Mouse (Mus musculus) hindbrain, embryonic 16.5 days (tissue): ENCODE measurements at regions not wholly inside any gene's neighbourhood (a gene's known extent, or its start where the extent isn't known, plus 50 kb on each side); places are given as distances from the start of the nearest gene placed in this dataset.

Experiments used
- ATAC-seq: fragments of 200-750 bp; cut with Nextera tagmentation; 2 replicates; pipeline ENCODE4 v1.8.0; 2017; ENCODE audit warnings: moderate TSS enrichment, moderate library complexity
- H3K27ac ChIP-seq: fragments of 300-500 bp; sonication (generic); 2 replicates; pipeline ENCODE4 v1.5.1; 2014; ENCODE audit warnings: low read depth, mild to moderate bottlenecking, control low read depth, low read length, moderate library complexity
- H3K27me3 ChIP-seq: fragments of 300-500 bp; sonication (generic); replicated peaks from 2 replicates; pipeline ENCODE4 v1.6.1; 2014; ENCODE audit warnings: low read length; ENCODE audit not compliant: control insufficient read depth, insufficient read depth
- H3K36me3 ChIP-seq: fragments of 300-500 bp; sonication (generic); 2 replicates; pipeline ENCODE4 v1.6.1; 2014; ENCODE audit warnings: mild to moderate bottlenecking, low read length, moderate library complexity, mixed read lengths; ENCODE audit not compliant: control insufficient read depth, insufficient read depth
- H3K4me1 ChIP-seq: fragments of 300-500 bp; sonication (generic); 2 replicates; pipeline ENCODE4 v1.6.1; 2014; ENCODE audit warnings: low read depth, low read length; ENCODE audit not compliant: control insufficient read depth, insufficient read depth
- H3K4me2 ChIP-seq: fragments of 300-500 bp; sonication (generic); 2 replicates; pipeline ENCODE4 v1.6.1; 2014; ENCODE audit warnings: mild to moderate bottlenecking, low read length, control low read depth, moderate library complexity
- H3K4me3 ChIP-seq: fragments of 300-500 bp; sonication (generic); 2 replicates; pipeline ENCODE4 v1.5.1; 2014; ENCODE audit warnings: mild to moderate bottlenecking, low read length, control low read depth, moderate library complexity
- H3K9ac ChIP-seq: fragments of 300-500 bp; sonication (generic); 2 replicates; pipeline ENCODE4 v1.6.1; 2014; ENCODE audit warnings: low read depth, mild to moderate bottlenecking, control low read depth, low read length, moderate library complexity
- H3K9me3 ChIP-seq: fragments of 300-500 bp; sonication (generic); 2 replicates; pipeline ENCODE4 v1.6.1; 2014; ENCODE audit warnings: mild to moderate bottlenecking, low read length, moderate library complexity; ENCODE audit not compliant: control insufficient read depth
- WGBS: fragments of 180-500 bp; shearing (Covaris S2); extraction: QIAGEN DNeasy Blood & Tissue Kit; methylation state at CpG from one replicate; pipeline ENCODE4 v1.1.7; 2014; 5-methylcytosine and 5-hydroxymethylcytosine counted together

DNA sequence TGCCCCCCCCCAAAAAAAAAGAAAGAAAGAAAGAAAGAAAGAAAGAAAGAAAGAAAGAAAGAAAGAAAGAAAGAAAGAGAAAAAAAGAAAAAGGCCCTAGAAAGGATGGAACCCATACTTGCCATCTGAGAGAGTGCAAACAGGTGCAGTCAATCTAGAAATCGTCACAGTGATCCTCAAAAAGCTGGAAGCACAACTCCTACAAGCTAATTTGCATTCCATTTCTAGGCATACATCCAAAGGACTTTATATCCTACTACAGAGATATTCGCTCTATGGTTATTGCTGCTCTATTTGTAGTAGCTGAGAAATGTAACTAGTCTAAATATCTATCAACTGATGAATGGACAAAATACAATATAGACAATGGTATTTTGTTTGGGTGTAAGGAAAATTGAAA is 410.2 kb upstream of the Ctnnd2 start:
- Histone ChIP-seq H3K4me1 (no peaks in the 10 kb centered on the region), H3K9me3 (no peaks in the 10 kb centered on the region), H3K4me2 (no peak overlapping the region), H3K4me3 (no peak overlapping the region), H3K9ac (no peak overlapping the region), H3K27ac (no peak overlapping the region), H3K27me3 (no peaks in the 10 kb centered on the region), H3K36me3 (no peaks in the 10 kb centered on the region)
- 72% methylated on average over 2 of the region's 2 CpGs for WGBS
- ATAC-seq: no peak

DNA sequence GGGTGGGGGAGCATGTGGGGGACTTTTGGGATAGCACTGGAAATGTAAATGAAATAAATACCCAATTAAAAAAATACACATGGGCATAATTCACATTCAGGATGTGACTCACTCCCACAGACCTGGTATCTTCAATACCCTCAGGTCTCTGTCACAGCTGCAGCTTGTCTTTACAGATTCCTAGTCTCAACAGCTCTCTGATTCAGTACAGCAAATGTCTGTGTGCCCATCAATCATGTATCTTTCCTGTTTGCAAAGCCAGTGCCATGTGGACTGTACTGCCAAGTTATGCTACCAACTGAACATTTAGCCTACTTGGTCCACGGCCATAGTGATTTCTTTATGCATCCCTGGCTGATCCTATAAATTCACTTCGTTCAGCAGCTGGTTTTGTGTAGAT is 396.0 kb upstream of the Ctnnd2 start:
- Histone ChIP-seq H3K27ac (no peak overlapping the region), H3K9me3 (no peaks in the 10 kb centered on the region), H3K4me2 (no peak overlapping the region), H3K9ac (no peak overlapping the region), H3K36me3 (no peaks in the 10 kb centered on the region), H3K27me3 (no peaks in the 10 kb centered on the region), H3K4me3 (no peak overlapping the region), H3K4me1 (no peaks in the 10 kb centered on the region)
- no peak for ATAC-seq
- WGBS: 85% methylated on average over 2 of the region's 2 CpGs

- Histone ChIP-seq H3K27ac (no peak overlapping the region), H3K27me3 (no peaks in the 10 kb centered on the region), H3K4me3 (no peak overlapping the region), H3K9me3 (no peaks in the 10 kb centered on the region), H3K9ac (no peak overlapping the region), H3K4me1 (no peaks in the 10 kb centered on the region), H3K4me2 (no peak overlapping the region), H3K36me3 (no peaks in the 10 kb centered on the region)
- no peak for ATAC-seq
- WGBS: 87% methylated on average over 9 of the region's 9 CpGs
These were observed 373.8 kb upstream of the Ctnnd2 start for GRCm38 (mm10) chr15:29798596-29798995.

GRCm38 (mm10) chr15:29823271-29823670 is 349.1 kb upstream of the Ctnnd2 start:
- Histone ChIP-seq H3K36me3 (no peaks in the 10 kb centered on the region), H3K4me2 (no peak overlapping the region), H3K27ac (no peak overlapping the region), H3K9ac (no peak overlapping the region), H3K9me3 (no peaks in the 10 kb centered on the region), H3K27me3 (no peaks in the 10 kb centered on the region), H3K4me3 (no peak overlapping the region), H3K4me1 (no peaks in the 10 kb centered on the region)
- WGBS: 71% methylated on average over 2 of the region's 2 CpGs
- ATAC-seq: no peak

DNA sequence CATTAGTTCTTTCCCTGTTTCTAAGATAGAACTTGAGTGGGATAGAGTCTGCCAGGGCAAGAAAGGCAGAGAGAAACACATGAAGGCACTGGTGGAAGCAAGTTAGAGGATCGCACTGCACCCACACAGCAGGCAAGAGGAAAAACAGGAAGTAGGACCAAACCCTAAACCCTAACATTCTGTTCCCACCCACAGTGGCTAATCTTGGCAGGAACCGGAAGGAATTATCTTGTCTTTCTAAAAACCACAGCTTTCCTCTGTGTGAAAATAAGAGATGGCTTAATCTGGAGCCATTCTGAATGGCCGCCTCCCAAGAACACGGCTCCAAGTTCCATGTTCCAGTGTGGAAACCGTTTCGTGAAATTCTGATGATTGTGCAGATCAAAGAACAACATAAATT is 348.2 kb upstream of the Ctnnd2 start:
- no peak overlapping the region for H3K4me3 ChIP-seq
- no peaks in the 10 kb centered on the region for H3K4me1 ChIP-seq
- no peaks in the 10 kb centered on the region for H3K27me3 ChIP-seq
- H3K9me3 ChIP-seq: no peaks in the 10 kb centered on the region
- no peak overlapping the region for H3K9ac ChIP-seq
- no peak overlapping the region for H3K27ac ChIP-seq
- no peaks in the 10 kb centered on the region for H3K36me3 ChIP-seq
- H3K4me2 ChIP-seq: no peak overlapping the region
- ATAC-seq: no peak
- 94% methylated on average over 6 of the region's 6 CpGs for WGBS

DNA sequence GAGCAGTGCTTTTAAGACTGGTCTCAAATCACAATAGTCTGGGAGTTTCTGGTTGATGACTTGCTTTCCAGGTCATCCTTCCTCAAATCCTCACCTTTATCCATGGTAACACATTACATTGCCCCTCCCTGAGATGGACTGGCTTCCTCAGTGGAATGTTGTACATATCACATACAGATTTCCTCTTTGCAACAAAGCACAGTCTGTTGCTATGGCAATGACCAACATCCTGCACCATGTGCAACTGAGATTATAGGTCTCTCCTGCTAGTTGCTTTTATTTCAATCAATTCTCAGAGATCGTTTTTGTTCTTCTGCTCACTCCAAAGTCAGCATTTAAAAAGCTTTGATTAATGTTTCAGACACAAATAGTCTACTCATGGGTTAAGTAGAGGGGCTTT is 344.3 kb upstream of the Ctnnd2 start:
- peak; percentile 75 for ATAC-seq

DNA sequence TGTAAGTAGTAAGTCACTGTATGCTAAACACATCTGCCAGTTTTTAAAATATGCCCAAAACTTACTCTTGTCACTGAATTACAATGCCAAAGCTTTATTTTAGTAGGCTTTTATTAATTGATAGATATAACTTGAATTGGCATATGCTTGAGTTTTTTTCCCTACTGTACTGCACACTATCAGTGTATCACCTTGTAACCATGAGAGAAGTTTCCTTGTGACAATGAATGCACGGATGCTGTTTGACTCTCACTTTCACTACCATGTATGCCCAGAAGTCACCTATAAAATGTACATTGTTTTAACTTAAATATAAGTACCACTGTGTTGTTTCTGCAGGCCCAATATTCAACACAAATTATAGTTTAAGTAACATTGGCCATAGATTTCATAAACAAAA is 343.8 kb upstream of the Ctnnd2 start:
- ATAC-seq: no peak
- Histone ChIP-seq H3K4me3 (no peak overlapping the region), H3K4me2 (no peak overlapping the region), H3K27ac (no peak overlapping the region), H3K9ac (no peak overlapping the region), H3K9me3 (no peaks in the 10 kb centered on the region), H3K4me1 (no peaks in the 10 kb centered on the region), H3K27me3 (no peaks in the 10 kb centered on the region), H3K36me3 (no peaks in the 10 kb centered on the region)
- 78% methylated on average over 1 of the region's 1 CpGs for WGBS

More for the DNA sequence above, 344.3 kb upstream of the Ctnnd2 start:
- Histone ChIP-seq H3K4me3 (no peak overlapping the region), H3K4me1 (no peaks in the 10 kb centered on the region), H3K27ac (no peak overlapping the region), H3K9me3 (no peaks in the 10 kb centered on the region), H3K36me3 (no peaks in the 10 kb centered on the region), H3K9ac (no peak overlapping the region), H3K4me2 (no peak overlapping the region), H3K27me3 (no peaks in the 10 kb centered on the region)
- WGBS: 46% methylated on average over 1 of the region's 1 CpGs
